Mouse (Mus musculus) lung, adult 2 months (tissue): ENCODE measurements around the gene Cfap43.

Experiments used
- CTCF ChIP-seq: fragments of 200-500 bp; IDR thresholded peaks from 2 replicates; pipeline ENCODE4 v1.5.1; 2011; ENCODE audit warnings: mild to moderate bottlenecking, low read length, control low read depth; ENCODE audit not compliant: insufficient read depth
- POLR2A ChIP-seq: fragments of 200-500 bp; IDR thresholded peaks from 2 replicates; pipeline ENCODE4 v1.6.1; 2011; ENCODE audit warnings: low read depth, mild to moderate bottlenecking, control low read depth, low read length, borderline replicate concordance; ENCODE audit errors: extremely low read depth

- no peak for TF ChIP-seq CTCF
- no peak for TF ChIP-seq POLR2A
Measured at GRCm38 (mm10) chr19:47927032-47927431, 7.9 kb upstream of the Cfap43 start.
